Mouse (Mus musculus) left cerebral cortex, adult 6 months (tissue): ENCODE data around the gene Olfr119. TPM values are rescaled to one million over a fixed set of nuclear protein-coding genes. Genes with fewer than 3 reads are reported as not detected.

ENCODE experiments used
- long read RNA-seq, 2 experiments: library from polyadenylated mRNA; unstranded; transcript quantifications; one replicate each; pipeline ENCODE4 v2.0.0; 2019 to 2020
- polyA plus RNA-seq: library from polyadenylated mRNA; unstranded; fragments of <200 nt; fragmentation: Nextera tagmentation; gene quantifications from 2 replicates; pipeline ENCODE4 v1.2.3, GENCODE M21; 2021

Olfr119 gene
- polyA plus RNA-seq = not detected in 2 replicates
- long read RNA-seq, experiment 1 = 0 reads
- long read RNA-seq, experiment 2 = 0 reads

DNA sequence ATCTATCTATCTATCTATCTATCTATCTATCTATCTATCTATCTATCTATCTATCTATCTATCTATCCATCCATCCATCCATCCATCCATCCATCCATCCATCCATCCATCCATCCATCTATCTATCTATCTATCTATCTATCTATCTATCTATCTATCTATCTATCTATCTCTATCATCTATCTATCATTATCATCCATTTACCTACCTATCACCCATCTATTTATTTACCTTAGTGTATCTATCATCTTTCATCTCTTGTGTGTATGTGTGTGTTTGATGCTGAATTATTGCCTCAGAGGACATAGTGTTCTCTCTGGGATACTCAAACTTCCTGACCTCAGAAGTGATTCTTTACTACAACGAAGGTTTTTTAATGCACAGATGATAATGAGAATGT, at the start of gene Olfr119:
TSS of gene Olfr119 (plus strand) at position 301 of the 400 bp plus-strand sequence.

DNA sequence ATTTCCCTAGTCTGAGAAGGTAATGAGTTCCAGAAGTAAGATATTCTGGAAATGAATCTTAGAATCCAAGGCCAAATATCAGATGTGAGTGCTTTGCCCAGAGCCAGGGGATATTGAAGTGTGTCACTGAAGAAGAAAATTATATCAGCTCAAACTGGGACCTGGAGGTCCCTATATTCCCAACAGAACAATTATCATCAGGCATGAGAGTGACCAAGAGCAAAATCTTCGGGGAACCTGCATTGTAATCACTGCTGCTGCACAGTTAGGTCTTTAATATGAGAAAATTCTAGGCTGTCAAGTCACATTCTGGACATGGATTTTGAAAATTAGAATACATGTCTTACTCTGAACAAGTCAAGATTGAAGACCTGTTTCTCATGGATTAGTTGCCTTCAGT, 32.7 kb upstream of the Olfr119 start, which contains the start of gene Olfr117:
TSS of gene Olfr117 (minus strand) at position 101 of the 400 bp plus-strand sequence.

DNA sequence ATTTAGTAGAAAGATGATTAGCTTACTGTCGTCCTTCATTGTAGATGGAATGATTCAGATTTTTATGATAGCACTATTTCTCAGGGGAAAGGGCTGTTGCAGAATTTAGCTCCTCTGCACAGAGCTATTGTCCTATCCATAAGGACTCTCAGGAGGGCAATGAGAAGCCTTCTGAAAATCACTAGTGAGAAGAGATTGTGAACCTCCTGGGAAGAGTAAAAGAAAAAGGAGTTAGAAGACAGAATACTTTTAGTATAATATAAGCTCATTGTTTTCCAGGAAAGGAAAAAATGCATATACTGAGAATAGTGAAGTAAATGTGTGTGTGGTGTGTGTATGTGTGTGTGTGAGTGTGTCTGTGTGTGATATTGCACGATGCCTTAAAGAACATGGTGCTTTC, 29.7 kb upstream of the Olfr119 start, which contains the start of gene Olfr118:
TSS of gene Olfr118 (plus strand) at position 301 of the 400 bp plus-strand sequence.

DNA sequence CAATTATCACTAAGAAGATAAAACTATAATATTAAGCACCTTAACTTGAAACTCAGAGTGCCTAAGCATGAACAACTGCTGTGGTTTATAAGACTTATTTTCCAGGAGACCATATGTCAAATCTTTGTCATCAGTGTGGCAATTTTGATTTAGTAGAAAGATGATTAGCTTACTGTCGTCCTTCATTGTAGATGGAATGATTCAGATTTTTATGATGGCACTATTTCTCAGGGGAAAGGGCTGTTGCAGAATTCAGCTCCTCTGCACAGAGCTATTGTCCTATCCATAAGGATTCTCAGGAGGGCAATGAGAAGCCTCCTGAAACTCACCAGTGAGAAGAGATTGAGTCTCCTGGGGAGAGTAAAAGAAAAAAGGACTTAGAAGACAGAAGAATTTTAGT, 25.1 kb downstream of the Olfr119 start, which contains the start of gene Olfr120:
TSS of gene Olfr120 (plus strand) at position 301 of the 400 bp plus-strand sequence.

Other genes with a start within 250 kb of the Olfr119 start
- not detected in 2 replicates for gene Olfr109, start 237.6 kb upstream of the Olfr119 start, polyA plus RNA-seq
- gene H2-M2, start 213.0 kb upstream of the Olfr119 start, polyA plus RNA-seq = not detected in 2 replicates
- not detected in 2 replicates for gene Olfr110, start 204.1 kb upstream of the Olfr119 start, polyA plus RNA-seq
- gene Olfr111, start 188.5 kb upstream of the Olfr119 start, polyA plus RNA-seq = 0.11 TPM in 1 of 2 replicates, not detected in the other
- gene Olfr112, start 127.1 kb upstream of the Olfr119 start, polyA plus RNA-seq = not detected in 2 replicates
- gene Olfr113, start 118.9 kb upstream of the Olfr119 start, polyA plus RNA-seq = not detected in 2 replicates
- not detected in 2 replicates for gene Olfr114, start 103.8 kb upstream of the Olfr119 start, polyA plus RNA-seq
- not detected in 2 replicates for gene Olfr115, start 69.5 kb upstream of the Olfr119 start, polyA plus RNA-seq
- not detected in 2 replicates for gene Olfr116, start 69.4 kb upstream of the Olfr119 start, polyA plus RNA-seq
- gene Olfr117, start 32.8 kb upstream of the Olfr119 start, polyA plus RNA-seq = not detected in 2 replicates
- gene Olfr118, start 29.6 kb upstream of the Olfr119 start, polyA plus RNA-seq = not detected in 2 replicates
- gene Olfr120, start 25.2 kb downstream of the Olfr119 start, polyA plus RNA-seq = not detected in 2 replicates
- gene Olfr121, start 52.3 kb downstream of the Olfr119 start, polyA plus RNA-seq = not detected in 2 replicates
- not detected in 2 replicates for gene Olfr122, start 72.0 kb downstream of the Olfr119 start, polyA plus RNA-seq
- gene Olfr123, start 97.0 kb downstream of the Olfr119 start, polyA plus RNA-seq = not detected in 2 replicates
- gene Olfr124, start 103.3 kb downstream of the Olfr119 start, polyA plus RNA-seq = not detected in 2 replicates
- gene Olfr125, start 136.4 kb downstream of the Olfr119 start, polyA plus RNA-seq = 0.10 TPM in 1 of 2 replicates, not detected in the other
- not detected in 2 replicates for gene Olfr126, start 150.9 kb downstream of the Olfr119 start, polyA plus RNA-seq
- gene Olfr127, start 203.9 kb downstream of the Olfr119 start, polyA plus RNA-seq = not detected in 2 replicates
- gene Olfr128, start 224.0 kb downstream of the Olfr119 start, polyA plus RNA-seq = not detected in 2 replicates